Mouse (Mus musculus): ENCODE measurements around the gene Slc24a4.

DNA sequence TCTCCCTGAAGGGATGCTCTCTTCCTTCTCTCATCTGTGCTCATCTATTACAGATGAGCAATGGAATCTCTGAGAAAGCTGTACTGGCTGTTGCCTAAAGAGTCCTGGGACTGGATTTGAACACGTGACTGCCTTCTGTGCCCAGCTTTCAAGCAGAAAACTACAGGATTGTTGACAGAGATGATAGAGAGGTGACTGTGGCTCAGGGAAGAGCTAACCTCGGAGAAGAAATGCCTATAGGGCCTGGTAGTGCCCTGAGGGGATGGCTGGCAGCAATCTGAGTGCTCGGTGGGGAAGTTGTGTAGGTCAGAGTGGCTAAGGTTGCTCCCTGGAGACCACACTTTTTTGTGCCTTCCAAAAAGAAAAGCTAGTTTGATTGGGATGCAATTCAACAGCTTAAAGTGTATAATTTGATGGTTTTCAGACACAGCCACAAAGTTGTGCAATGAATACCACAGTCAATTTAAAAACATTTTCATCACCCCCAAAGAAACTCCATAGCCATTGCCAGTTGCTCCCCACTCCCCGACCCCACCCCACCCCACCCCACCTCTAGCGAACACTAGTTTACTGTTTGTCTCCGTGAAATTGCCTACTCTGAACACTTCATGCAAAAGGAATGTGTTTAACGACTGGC is 152.5 kb downstream of the Slc24a4 start:
- TF ChIP-seq CTCF (IDR thresholded peaks at IDR 0.05; ENCODE audit: low read depth, low read length) = no peak
- TF ChIP-seq GATA1 (IDR thresholded peaks at IDR 0.05; ENCODE audit: borderline replicate concordance, low read length) = no peak
- no peak for TF ChIP-seq GATA2 (IDR thresholded peaks at IDR 0.05; ENCODE audit: borderline replicate concordance, low read depth, low read length)
- TF ChIP-seq POLR2AphosphoS5 (IDR thresholded peaks at IDR 0.05; ENCODE audit: insufficient replicate concordance, low read depth, low read length) = no peak

Measured in G1E (cell line).